Mouse (Mus musculus) T-helper 2 cell (primary cell): ENCODE measurements around the gene Trpv4.

Source experiments
- in situ Hi-C: fragments of 300-600 bp; cut with MboI, MseI; formaldehyde crosslinking; loops from one replicate; pipeline ENCODE4 v1.15.1; 2025; ENCODE audit warnings: high pct_unique_total_duplicates

Trpv4 gene

GRCm38 (mm10) chr5:114618851-114619250 lies 39.4 kb downstream of the Trpv4 start:
- in situ Hi-C loops: no loop called here

- in situ Hi-C loops: no loop called here
Observed at GRCm38 (mm10) chr5:114617809-114618208, 40.4 kb downstream of the Trpv4 start.

- in situ Hi-C loops: no loop called here
Observed at GRCm38 (mm10) chr5:114616336-114617061, 41.7 kb downstream of the Trpv4 start.

- in situ Hi-C loops: no loop called here
Observed at GRCm38 (mm10) chr5:114614863-114615262, 43.4 kb downstream of the Trpv4 start.

- in situ Hi-C loops: no loop called here
Observed at GRCm38 (mm10) chr5:114611968-114612608, 46.1 kb downstream of the Trpv4 start.

GRCm38 (mm10) chr5:114611256-114611655 lies 47.0 kb downstream of the Trpv4 start:
- in situ Hi-C loops: no loop called here

GRCm38 (mm10) chr5:114608516-114608915 lies 49.7 kb downstream of the Trpv4 start:
- in situ Hi-C loops: no loop called here

GRCm38 (mm10) chr5:114607651-114608050 lies 50.6 kb downstream of the Trpv4 start:
- in situ Hi-C loops: no loop called here

GRCm38 (mm10) chr5:114605981-114606380 lies 52.2 kb downstream of the Trpv4 start:
- in situ Hi-C loops: no loop called here

- in situ Hi-C loops: no loop called here
Observed at GRCm38 (mm10) chr5:114604781-114605290, 53.4 kb downstream of the Trpv4 start.

- in situ Hi-C loops: no loop called here
Observed at GRCm38 (mm10) chr5:114603975-114604374, 54.2 kb downstream of the Trpv4 start.

- in situ Hi-C loops: no loop called here
Observed at GRCm38 (mm10) chr5:114602012-114602411, 56.2 kb downstream of the Trpv4 start.

GRCm38 (mm10) chr5:114597652-114598051 lies 60.6 kb downstream of the Trpv4 start:
- in situ Hi-C loops: no loop called here

GRCm38 (mm10) chr5:114597222-114597621 lies 61.0 kb downstream of the Trpv4 start:
- in situ Hi-C loops: no loop called here

GRCm38 (mm10) chr5:114596604-114597003 lies 61.6 kb downstream of the Trpv4 start:
- in situ Hi-C loops: no loop called here

- in situ Hi-C loops: no loop called here
Observed at GRCm38 (mm10) chr5:114594741-114595241, 63.4 kb downstream of the Trpv4 start.

GRCm38 (mm10) chr5:114593949-114594348 lies 64.3 kb downstream of the Trpv4 start:
- in situ Hi-C loops: no loop called here

- in situ Hi-C loops: no loop called here
Observed at GRCm38 (mm10) chr5:114593161-114593821, 64.9 kb downstream of the Trpv4 start.

GRCm38 (mm10) chr5:114592463-114593160 lies 65.6 kb downstream of the Trpv4 start:
- in situ Hi-C loops: no loop called here

- in situ Hi-C loops: no loop called here
Observed at GRCm38 (mm10) chr5:114591151-114591561, 67.1 kb downstream of the Trpv4 start.

GRCm38 (mm10) chr5:114590043-114590913 lies 67.9 kb downstream of the Trpv4 start:
- in situ Hi-C loops: no loop called here
